In genomic region chr5:26157396-26158170, GRCm38 (mm10) we compare ENCODE assay signal across 18 mouse cellular contexts. TPM values are rescaled to one million over a fixed set of nuclear protein-coding genes. Genes with fewer than 3 reads are reported as not detected.
DNase-seq lines count a peak whose midpoint lies in the region; ATAC-seq and TF ChIP-seq lines count a peak whose summit lies in the region.
"Had no signal": no experiment of that assay in that cellular context is flagged by ENCODE, and none has a peak within 500 bp of the region (broad histone marks: within the 10 kb centered on the region; RNA-seq: fewer than 3 reads in every experiment).

No protein-coding gene starts in this region.

- no peaks in the 10 kb centered on the region for H3K36me3 ChIP-seq in heart, embryonic 12.5 days
- no peaks in the 10 kb centered on the region for H3K36me3 ChIP-seq in lung, postnatal 0 days (ENCODE audit: insufficient read depth, low read length)
- H3K36me3 ChIP-seq: embryonic facial prominence, embryonic 13.5 days; heart, embryonic 15.5 days; limb, embryonic 12.5 days; midbrain, embryonic 12.5 days; neural tube, embryonic 12.5 days had no signal

- TF ChIP-seq EP300 in lung, postnatal 0 days (IDR thresholded peaks at IDR 0.05): no peak

- H3K4me1 ChIP-seq in heart, embryonic 12.5 days (replicated peaks): no peaks in the 10 kb centered on the region
- H3K4me1 ChIP-seq in lung, postnatal 0 days (ENCODE audit: insufficient read depth, low read depth, low read length): no peaks in the 10 kb centered on the region
- H3K4me1 ChIP-seq: embryonic facial prominence, embryonic 13.5 days; heart, embryonic 15.5 days; limb, embryonic 12.5 days; midbrain, embryonic 12.5 days; neural tube, embryonic 12.5 days had no signal

- no peaks in the 10 kb centered on the region for H3K27me3 ChIP-seq in heart, embryonic 12.5 days (replicated peaks)
- H3K27me3 ChIP-seq in lung, postnatal 0 days (replicated peaks; ENCODE audit: insufficient read depth, low read length): no peaks in the 10 kb centered on the region
- H3K27me3 ChIP-seq: embryonic facial prominence, embryonic 13.5 days; heart, embryonic 15.5 days; limb, embryonic 12.5 days; midbrain, embryonic 12.5 days; neural tube, embryonic 12.5 days had no signal

- H3K4me2 ChIP-seq in heart, embryonic 12.5 days: no peak overlapping the region
- H3K4me2 ChIP-seq in lung, postnatal 0 days (replicated peaks; ENCODE audit: low read depth, low read length): no peak overlapping the region
- H3K4me2 ChIP-seq: embryonic facial prominence, embryonic 13.5 days; heart, embryonic 15.5 days; limb, embryonic 12.5 days; midbrain, embryonic 12.5 days; neural tube, embryonic 12.5 days had no signal

- H3K9me3 ChIP-seq in heart, embryonic 12.5 days (replicated peaks): no peaks in the 10 kb centered on the region
- no peaks in the 10 kb centered on the region for H3K9me3 ChIP-seq in lung, postnatal 0 days (ENCODE audit: low read length)
- H3K9me3 ChIP-seq: embryonic facial prominence, embryonic 13.5 days; heart, embryonic 15.5 days; limb, embryonic 12.5 days; midbrain, embryonic 12.5 days; neural tube, embryonic 12.5 days had no signal

- DNase-seq in heart, adult 18-20 months: peak; percentile 6 to 7
- DNase-seq in lung, postnatal 0 days (ENCODE audit: low spot score): peak; percentile 59
- no peak for DNase-seq in lung, postnatal 25 days (ENCODE audit: low spot score)
- DNase-seq in adrenal gland, adult 2 months: peak; percentile 85
- peak; percentile 28 for DNase-seq in lung, postnatal 10 days
- no peak for DNase-seq in frontal cortex, postnatal 14 days (ENCODE audit: low spot score in 2 of 2)
- no peak for DNase-seq in layer of hippocampus, adult 9-10 months (ENCODE audit: low spot score)
- DNase-seq: cerebellum, adult 9-10 months; thymus, postnatal 4 days had no signal

- H3K9ac ChIP-seq in heart, embryonic 12.5 days: no peak overlapping the region
- H3K9ac ChIP-seq in lung, postnatal 0 days (replicated peaks; ENCODE audit: low read depth): no peak overlapping the region
- H3K9ac ChIP-seq: embryonic facial prominence, embryonic 13.5 days; heart, embryonic 15.5 days; limb, embryonic 12.5 days; midbrain, embryonic 12.5 days; neural tube, embryonic 12.5 days had no signal

- H3K4me3 ChIP-seq in heart, embryonic 12.5 days: no peak overlapping the region
- H3K4me3 ChIP-seq in lung, postnatal 0 days (ENCODE audit: low read depth, low read length): no peak overlapping the region
- H3K4me3 ChIP-seq: embryonic facial prominence, embryonic 13.5 days; heart, embryonic 15.5 days; layer of hippocampus, adult 2 months; limb, embryonic 12.5 days; midbrain, embryonic 12.5 days; neural tube, embryonic 12.5 days had no signal

- ATAC-seq in heart, embryonic 12.5 days (ENCODE audit: insufficient number of reproducible peaks, low FRiP score): no peak
- ATAC-seq in lung, postnatal 0 days: no peak

- no peak overlapping the region for H3K27ac ChIP-seq in heart, embryonic 12.5 days (ENCODE audit: poor library complexity, severe bottlenecking)
- H3K27ac ChIP-seq in lung, postnatal 0 days (ENCODE audit: low read length): no peak overlapping the region
- H3K27ac ChIP-seq: embryonic facial prominence, embryonic 13.5 days; heart, embryonic 15.5 days; layer of hippocampus, adult 2 months; limb, embryonic 12.5 days; midbrain, embryonic 12.5 days; neural tube, embryonic 12.5 days had no signal

- WGBS in heart, embryonic 12.5 days: 65% methylated on average over 10 of the region's 10 CpGs
- 54% methylated on average over 10 of the region's 10 CpGs for WGBS in lung, postnatal 0 days

- no peak for TF ChIP-seq CTCF in lung, postnatal 0 days (IDR thresholded peaks at IDR 0.05)

RNA-seq across cellular contexts. Expression of gene Gm10220, which starts 36.4 kb away (rescaled TPM):
- total RNA-seq in heart, adult 18-20 months (2021): not detected
- 0.12 and 0.17 TPM in 2 replicates for polyA plus RNA-seq in heart, embryonic 12.5 days (2016; fragmentation: Nextera tagmentation; extraction: Ambion mirVana)
- polyA plus RNA-seq in lung, postnatal 0 days (2015; fragmentation: Nextera tagmentation; extraction: Ambion mirVana): not detected in 2 replicates
- total RNA-seq in adrenal gland, adult 2 months (2021): not detected
- not detected in 2 replicates for polyA plus RNA-seq in adrenal gland, adult 2 months (2012; rRNA removed)
- total RNA-seq: layer of hippocampus, adult 2 months had no signal
- polyA plus RNA-seq: brain, embryonic 14.5 days; intestine, embryonic 14.5 days; midbrain, embryonic 12.5 days; neural tube, embryonic 12.5 days had no signal

RNA-seq across cellular contexts. Expression of gene 5031410I06Rik, which starts 52.4 kb away (rescaled TPM):
- not detected for total RNA-seq in heart, adult 18-20 months (2021)
- polyA plus RNA-seq in heart, embryonic 12.5 days (2016; fragmentation: Nextera tagmentation; extraction: Ambion mirVana): 0.09 TPM in 1 of 2 replicates, not detected in the other
- not detected in 2 replicates for polyA plus RNA-seq in lung, postnatal 0 days (2015; fragmentation: Nextera tagmentation; extraction: Ambion mirVana)
- not detected for total RNA-seq in adrenal gland, adult 2 months (2021)
- not detected in 2 replicates for polyA plus RNA-seq in adrenal gland, adult 2 months (2012; rRNA removed)
- total RNA-seq: layer of hippocampus, adult 2 months had no signal
- polyA plus RNA-seq: brain, embryonic 14.5 days; embryonic facial prominence, embryonic 13.5 days; heart, embryonic 15.5 days; intestine, embryonic 14.5 days; limb, embryonic 12.5 days; midbrain, embryonic 12.5 days; neural tube, embryonic 12.5 days had no signal

Comparison
In these comparisons a context has a peak if more than half of its experiments do, and no peak if none do; other contexts are left out.
1. DNase-seq: peak in heart, adult 18-20 months (2 of 2), lung, postnatal 0 days (single experiment), adrenal gland, adult 2 months (single experiment) and lung, postnatal 10 days (single experiment); none in lung, postnatal 25 days (single experiment), frontal cortex, postnatal 14 days (0 of 2) and layer of hippocampus, adult 9-10 months (single experiment).